Mouse (Mus musculus) left cerebral cortex, postnatal 36 days (tissue): ENCODE data around the gene Xrn2. TPM values are rescaled to one million over a fixed set of nuclear protein-coding genes. Genes with fewer than 3 reads are reported as not detected.
"Not testable (repeated sequence)": the region's sequence is repeated elsewhere in the genome, so short reads cannot be mapped to it uniquely, and the experiment has no call there.

Experiments
- DNase-seq, 2 experiments: peaks; one replicate each; pipeline ENCODE4 v3.0.0; 2021 to 2022; ENCODE audit warnings: low spot score in 2 of 2, mixed read lengths in 1 of 2
- intact Hi-C: fragments of 180-260 bp; cut with DNase I; formaldehyde crosslinking; loops from one replicate; pipeline ENCODE4 v1.15.1; 2025
- total RNA-seq, 2 experiments: library from RNA; stranded (reverse); gene quantifications; 2 replicates each; pipeline ENCODE4 v1.2.3; 2021

Xrn2 gene
- total RNA-seq = 10 to 100 TPM; 38.3 to 41.7 TPM

- intact Hi-C loops = no loop called here
- DNase-seq = peak; percentile 98
These were observed at the start of gene Xrn2 for GRCm38 (mm10) chr2:147012623-147013184. Gene Xrn2, plus strand, starts transcription at chr2:147012996.

GRCm38 (mm10) chr2:146975024-146975423 is 37.8 kb upstream of the Xrn2 start:
- no peak for DNase-seq
- intact Hi-C loops = no loop called here

- intact Hi-C loops = no loop called here
- no peak for DNase-seq
These were observed 37.3 kb upstream of the Xrn2 start for GRCm38 (mm10) chr2:146975453-146976028.

GRCm38 (mm10) chr2:146982786-146983185 is 30.0 kb upstream of the Xrn2 start:
- DNase-seq = no peak
- intact Hi-C loops = no loop called here

DNA sequence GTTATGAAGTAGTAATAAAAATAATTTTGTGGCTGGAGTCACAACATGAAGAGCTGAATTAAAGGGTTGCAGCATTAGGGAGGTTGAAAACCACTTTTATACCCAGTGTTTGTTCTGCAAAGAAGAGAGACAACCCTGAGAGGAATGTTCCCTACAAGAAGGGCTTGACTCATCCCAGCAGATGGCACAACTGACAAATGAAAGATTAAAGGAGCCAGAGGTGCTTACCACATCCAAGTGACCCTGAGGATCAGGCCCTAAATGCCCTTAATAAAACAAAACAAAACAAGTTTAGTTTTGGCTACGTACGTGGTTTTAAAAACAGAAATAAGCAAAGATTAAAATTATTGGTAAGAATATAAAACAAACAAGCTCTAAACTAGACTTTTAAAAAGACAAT is 28.0 kb upstream of the Xrn2 start:
- no peak for DNase-seq
- intact Hi-C loops = no loop called here

DNA sequence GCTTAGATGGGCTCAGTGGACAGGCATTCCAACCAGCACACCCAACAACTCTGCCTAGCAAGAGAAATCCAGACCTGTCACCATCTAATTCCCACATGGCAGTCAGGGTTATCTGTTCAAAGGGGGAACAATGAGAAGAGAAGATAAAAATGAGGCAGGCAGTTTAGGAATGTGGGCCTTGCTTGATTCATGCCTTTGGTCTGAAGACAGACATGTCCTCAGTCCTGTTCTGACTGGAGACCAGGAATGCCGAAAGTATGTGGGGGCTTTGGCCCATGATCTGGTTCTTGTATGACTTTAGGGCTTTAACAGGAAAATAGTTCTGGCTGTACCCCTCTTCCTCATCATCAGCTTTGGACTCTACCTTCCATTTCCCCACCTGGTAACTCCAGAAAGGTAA is 27.0 kb upstream of the Xrn2 start:
- intact Hi-C loops = no loop called here
- DNase-seq = no peak

DNA sequence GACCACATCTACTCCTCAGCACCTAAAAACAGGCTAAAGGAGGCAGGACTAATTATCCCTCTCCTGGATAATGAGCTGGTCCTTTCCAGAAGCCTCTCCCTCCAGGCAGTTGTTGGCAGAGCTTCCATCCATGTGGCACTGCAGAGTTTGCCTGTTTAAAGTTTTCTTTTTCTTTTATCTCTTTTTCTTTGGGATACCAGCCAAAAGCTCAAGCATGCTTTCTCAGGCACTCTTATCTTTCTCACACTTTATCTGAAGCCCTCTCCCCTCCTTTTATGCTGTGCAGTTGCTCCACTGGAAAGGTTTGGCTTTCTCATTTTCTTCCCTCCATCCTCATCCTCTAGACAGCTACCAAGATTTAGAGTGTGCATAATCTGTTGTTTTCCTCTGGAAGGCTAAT is 26.4 kb upstream of the Xrn2 start:
- intact Hi-C loops = no loop called here
- no peak for DNase-seq

- DNase-seq = no peak
- intact Hi-C loops = no loop called here
These were observed 5.5 kb upstream of the Xrn2 start for GRCm38 (mm10) chr2:147007265-147007664.

- intact Hi-C loops = no loop called here
- DNase-seq = no peak
These were observed 3.7 kb upstream of the Xrn2 start for GRCm38 (mm10) chr2:147009084-147009483.

DNA sequence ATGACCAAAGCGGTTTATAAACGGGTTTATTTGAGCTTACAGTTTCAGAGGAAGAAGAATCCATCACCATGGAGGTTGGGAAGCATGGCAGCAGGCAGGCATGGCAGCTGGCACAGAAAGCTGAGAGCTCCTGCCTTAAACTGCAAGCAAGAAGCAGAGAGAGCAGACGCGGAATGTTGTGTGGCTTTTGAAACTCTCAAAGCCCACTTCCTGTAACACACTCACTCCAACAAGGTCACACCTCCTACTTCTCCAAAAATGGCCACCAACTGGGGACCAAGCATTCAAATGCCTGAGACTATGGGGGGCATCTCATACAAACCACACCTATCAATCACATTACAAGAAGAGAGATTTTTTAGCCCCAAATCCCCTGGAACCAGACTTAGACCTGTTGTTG is 2.7 kb upstream of the Xrn2 start:
- intact Hi-C loops = no loop called here
- DNase-seq = no peak

DNA sequence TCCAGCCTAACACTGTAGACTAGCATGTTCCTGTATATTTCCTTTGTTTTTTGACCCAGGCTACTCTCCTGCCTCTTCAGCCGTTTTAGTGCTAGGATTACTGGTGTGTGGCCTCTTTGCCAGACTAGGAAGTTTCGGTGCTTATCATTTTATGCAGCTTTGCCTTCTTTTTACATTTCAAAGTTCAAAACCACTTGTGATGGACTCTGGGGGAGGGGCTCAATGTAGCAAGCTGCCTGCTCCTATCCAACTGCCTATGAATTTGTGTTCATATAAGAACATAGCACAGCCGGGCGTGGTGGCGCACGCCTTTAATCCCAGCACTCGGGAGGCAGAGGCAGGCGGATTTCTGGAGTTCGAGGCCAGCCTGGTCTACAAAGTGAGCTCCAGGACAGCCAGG is 1.8 kb upstream of the Xrn2 start:
- DNase-seq = no peak
- intact Hi-C loops = no loop called here

DNA sequence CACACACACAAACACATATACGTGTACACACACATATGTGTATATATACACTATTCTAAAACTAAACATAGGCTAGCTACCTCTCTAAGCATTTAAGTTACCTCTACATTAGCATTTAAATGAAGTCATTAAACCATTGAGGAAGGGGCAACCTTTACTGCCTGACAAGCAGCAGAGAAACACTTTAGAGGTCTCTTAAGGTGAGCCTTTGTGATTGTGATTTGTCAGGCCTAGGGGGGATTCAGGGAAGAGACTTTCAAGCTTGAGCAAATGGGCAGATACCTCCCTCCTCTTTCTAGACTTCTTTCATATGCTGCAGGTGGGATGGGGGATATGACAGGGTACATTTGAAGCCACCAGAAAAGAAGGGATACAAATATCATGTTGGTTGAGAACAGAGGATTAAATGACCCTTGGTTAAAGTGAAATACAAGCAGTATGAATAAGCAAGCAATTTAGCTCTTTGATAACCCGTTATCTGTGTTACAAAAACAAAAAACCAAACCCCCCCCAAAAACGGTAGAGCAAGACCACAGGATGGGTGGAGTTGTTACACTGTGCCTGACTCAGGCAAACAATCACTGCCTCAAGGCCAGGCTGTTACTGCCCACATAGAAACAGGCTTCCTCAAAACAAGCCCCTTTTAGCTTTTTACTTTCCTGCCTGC is 1.2 kb upstream of the Xrn2 start:
- intact Hi-C loops = no loop called here
- DNase-seq = no peak

DNA sequence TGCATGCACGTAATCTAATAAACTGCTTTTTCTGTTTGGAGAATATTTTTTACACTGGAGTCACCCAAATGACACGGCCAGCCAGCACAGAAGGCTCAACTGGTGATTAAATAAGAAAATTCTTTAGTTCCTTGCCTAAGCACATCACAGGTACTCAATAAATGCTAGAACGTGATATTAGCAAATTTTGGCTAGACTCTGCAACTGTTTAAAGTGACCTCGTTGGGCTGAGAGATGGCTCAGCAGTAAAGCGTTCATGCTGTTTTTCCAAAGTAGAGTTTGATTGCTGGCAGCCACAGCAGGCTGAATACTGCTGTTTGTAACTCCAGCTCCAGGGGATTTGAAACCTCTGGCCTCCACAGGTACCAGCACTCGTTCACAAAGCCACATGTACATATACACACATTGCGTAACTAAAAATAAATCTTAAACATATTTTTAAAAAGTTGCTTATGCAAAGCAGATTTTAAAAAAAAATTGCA is 614 bp upstream of the Xrn2 start:
- intact Hi-C loops = no loop called here
- peak in 1 of 2 experiments; percentile 7 for DNase-seq

DNA sequence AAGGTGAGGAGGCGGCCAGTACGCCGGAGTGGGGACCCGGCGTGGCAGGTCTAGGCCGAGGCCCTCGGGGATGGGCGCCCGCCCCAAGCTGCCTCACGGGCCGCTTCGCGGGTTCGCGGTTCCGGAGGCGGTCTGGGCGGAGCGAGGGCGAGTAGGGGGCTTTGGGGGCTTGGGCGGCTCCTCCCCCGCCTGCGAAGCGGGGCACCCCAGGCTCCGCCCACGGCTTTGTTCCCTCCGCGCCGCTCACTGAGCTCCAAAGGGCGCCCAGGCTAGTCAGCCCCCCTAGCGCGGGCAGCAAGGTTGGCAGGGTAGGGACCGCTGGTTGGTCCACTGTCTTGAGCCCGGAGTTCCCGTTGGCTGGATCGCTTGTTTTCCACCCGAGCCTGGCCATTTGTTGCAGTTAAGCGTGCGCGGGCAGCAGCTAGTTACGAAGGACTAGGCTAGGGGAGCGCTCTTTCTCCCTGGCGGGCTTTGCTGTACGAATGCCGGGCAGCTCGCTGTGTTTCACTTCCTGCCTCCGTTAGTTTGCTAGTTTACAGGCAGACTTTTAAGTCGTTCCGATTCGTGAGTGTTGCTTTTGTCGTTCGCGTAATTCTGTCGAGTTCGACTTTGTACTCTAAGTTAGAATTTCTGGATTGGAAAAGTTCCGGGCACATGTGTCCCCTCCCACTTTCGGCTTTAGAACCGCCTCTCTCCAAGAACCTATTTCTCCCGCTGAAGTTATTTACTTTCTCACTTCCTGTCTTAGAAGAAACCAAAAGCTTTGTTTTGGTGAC is 586 bp downstream of the Xrn2 start:
- intact Hi-C loops = no loop called here

DNA sequence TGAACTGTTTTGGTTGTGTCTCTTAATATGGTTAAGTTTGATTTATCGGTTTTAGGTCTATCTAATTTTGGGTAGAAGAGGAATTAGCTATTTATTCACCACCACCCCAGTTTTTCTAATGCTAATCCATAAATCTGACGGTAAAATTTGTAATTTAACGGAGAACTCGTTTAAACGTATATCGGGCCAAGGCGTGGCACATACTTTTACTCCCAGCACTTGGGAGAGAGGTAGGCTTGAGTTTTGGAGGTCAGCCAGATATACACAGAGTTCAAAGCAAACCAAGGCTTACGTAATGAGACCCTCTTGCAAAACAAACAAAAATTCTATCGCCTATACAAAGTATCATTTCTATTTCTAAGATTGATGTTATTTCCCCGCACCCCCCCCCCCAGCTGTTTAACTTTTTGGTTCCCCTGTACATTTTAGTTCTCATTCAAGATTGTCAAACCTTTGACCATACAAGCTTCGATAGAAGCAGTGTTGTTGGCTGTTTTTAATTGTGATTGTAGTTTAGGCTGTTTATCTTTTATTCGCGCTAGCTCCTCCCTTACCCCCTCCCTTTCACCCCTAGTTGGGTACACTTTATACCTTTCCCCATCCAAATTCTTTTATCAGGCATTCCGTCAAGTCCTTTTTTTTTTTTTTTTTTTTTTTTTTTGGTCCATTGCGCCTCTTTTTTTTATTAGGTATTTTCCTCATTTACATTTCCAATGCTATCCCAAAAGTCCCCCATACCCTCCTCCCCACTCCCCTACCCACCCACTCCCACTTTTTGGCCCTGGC is 1.5 kb downstream of the Xrn2 start:
- intact Hi-C loops = no loop called here
- no peak for DNase-seq

More for the DNA sequence above, 586 bp downstream of the Xrn2 start:
- DNase-seq = no peak

- intact Hi-C loops, DNase-seq: not testable (repeated sequence)
These were observed 9.2 kb downstream of the Xrn2 start for GRCm38 (mm10) chr2:147022041-147022440.

DNA sequence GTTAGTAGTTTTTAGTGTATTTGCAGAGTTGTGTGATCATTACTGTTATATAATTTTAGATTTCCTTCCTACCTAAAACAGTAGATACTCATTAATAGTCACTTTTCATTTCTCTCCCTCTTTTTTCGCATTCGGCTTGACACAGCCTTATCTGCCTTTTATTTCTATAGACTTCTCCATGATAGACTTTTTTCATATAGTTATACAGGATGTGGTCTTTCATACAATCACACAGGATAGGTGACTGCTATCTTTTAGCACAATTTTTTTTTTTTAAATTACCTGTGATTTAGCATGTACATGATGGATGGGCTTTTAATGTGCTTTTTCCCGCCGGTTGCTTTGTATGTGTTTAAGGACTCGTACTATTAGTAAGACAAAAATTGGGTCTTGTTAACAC is 10.3 kb downstream of the Xrn2 start:
- intact Hi-C loops = no loop called here
- DNase-seq = no peak

GRCm38 (mm10) chr2:147023560-147023959 is 10.8 kb downstream of the Xrn2 start:
- DNase-seq = no peak
- intact Hi-C loops = no loop called here

DNA sequence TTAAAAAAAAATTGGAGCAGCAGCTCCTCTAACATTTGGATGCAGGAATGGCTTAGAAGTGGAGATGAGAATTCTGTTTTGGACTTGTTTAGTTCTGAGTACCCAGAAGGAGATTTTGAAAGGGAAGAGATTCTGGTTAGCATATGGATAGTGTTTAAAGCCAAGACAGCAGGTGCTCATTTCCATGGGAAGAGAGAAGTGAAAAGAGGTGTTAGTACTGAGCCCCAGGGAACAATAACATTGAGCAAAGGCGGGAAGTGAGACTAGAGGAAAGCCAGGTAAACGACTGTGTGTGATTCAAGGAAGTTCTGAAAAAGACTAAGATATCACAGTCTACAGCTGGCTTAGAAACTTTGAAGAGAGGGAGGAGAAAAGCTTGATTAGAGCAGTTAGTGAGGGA is 20.3 kb downstream of the Xrn2 start:
- intact Hi-C loops = no loop called here
- DNase-seq = no peak

- intact Hi-C loops = no loop called here
- DNase-seq = no peak
These were observed 23.1 kb downstream of the Xrn2 start for GRCm38 (mm10) chr2:147035864-147036263.
